Mouse (Mus musculus) right cerebral cortex, adult 2 months (tissue): ENCODE results near the gene Slc46a1.
A peak's percentile ranks its signal among the peaks of the same experiment; 100 is the strongest.

Experiments used
- DNase-seq, 2 experiments: peaks; one replicate each; pipeline ENCODE4 v3.0.0; 2021 to 2022; ENCODE audit warnings: low spot score in 2 of 2

Gene Slc46a1

DNA sequence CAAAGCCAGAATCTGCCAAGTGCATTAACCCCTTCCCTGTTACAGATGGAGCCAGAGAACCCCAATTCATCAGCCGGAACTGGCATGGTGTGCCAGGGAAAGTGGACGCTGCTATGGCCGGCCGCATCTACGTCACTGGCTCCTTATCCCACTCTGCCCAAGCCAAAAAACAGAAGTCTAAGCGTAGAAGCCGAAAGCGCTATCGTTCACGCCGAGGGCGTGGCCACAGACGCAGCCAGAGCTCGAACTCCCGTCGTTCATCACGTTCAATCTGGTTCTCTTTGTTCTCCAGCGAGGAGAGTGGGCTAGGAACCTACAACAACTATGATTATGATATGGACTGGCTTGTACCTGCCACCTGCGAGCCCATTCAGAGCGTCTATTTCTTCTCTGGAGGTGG lies 36.0 kb downstream of the Slc46a1 start:
- DNase-seq: no peak

DNA sequence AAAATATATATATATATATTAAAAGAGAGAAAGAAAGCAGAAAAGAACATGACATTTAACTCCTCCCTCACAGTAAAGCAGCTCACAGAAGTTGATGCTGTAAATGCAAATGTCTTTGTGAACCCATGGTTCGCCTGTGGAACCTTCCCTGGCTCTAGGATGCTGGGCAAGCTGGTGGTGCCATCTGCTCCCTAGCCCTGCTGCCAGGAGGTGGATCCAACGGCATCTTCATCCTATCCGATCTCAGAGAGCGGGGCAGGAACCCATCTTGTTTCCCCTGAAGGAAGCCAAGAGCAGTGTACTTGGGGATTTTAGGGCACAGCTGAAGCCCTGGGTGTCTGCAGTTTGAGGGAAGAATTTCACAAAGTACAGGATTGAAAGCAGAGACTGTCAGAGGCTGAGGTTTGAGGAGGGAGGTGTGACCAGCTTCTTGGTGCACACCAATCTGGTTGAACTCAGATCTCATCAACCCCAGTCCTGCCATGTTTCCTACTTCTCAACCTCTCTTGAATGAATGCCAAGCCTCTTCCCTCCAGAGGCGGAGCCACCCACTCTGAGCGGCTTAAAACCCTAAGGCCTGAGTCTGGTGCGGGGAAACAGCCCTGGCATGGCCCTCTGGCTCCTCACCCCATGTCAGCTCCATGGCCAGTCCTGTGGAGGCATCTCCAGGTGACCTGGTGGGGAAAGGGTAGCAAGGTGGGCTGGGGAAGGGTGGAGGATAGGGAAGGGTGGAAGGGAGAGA lies 37.6 kb downstream of the Slc46a1 start, which contains the start of gene Sebox:
Sebox (plus strand) TSS at position 539 of the 742 bp plus-strand sequence.
- no peak for DNase-seq

DNA sequence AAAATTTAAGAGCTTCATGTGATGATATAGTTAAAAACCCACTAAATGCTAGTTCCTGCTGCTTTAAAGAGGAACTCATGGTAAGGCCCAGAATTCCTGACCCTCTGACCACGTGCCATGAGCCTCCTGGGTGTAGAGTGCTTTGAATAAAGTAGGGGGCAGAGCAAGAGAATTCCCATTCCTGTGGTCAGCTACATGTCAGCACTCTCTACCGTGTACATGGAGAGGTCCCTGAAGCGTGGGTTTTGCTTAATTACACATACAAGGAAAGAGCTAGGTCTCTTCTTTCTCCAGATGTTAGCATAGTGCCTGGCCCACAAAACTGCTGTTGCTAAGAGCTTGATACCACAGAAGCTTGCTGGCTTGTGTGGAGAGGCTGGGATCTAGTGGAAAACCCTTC lies 39.9 kb downstream of the Slc46a1 start:
- no peak for DNase-seq

DNA sequence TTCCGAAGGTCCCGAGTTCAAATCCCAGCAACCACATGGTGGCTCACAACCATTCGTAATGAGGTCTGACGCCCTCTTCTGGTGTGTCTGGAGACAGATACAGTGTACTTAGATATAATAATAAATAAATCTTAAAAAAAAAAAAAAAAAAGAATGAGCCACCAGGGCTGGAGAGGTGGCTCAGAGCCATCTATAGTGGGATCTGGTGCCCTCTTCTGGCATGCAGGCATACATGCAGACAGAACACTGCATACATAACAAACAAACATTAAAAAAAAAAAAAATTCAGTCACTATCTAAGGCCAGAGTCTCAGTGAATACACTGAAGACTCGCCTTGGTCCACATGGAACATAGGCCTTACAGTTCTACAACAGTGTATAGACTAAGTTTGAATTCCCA lies 43.7 kb downstream of the Slc46a1 start:
- DNase-seq: no peak

DNA sequence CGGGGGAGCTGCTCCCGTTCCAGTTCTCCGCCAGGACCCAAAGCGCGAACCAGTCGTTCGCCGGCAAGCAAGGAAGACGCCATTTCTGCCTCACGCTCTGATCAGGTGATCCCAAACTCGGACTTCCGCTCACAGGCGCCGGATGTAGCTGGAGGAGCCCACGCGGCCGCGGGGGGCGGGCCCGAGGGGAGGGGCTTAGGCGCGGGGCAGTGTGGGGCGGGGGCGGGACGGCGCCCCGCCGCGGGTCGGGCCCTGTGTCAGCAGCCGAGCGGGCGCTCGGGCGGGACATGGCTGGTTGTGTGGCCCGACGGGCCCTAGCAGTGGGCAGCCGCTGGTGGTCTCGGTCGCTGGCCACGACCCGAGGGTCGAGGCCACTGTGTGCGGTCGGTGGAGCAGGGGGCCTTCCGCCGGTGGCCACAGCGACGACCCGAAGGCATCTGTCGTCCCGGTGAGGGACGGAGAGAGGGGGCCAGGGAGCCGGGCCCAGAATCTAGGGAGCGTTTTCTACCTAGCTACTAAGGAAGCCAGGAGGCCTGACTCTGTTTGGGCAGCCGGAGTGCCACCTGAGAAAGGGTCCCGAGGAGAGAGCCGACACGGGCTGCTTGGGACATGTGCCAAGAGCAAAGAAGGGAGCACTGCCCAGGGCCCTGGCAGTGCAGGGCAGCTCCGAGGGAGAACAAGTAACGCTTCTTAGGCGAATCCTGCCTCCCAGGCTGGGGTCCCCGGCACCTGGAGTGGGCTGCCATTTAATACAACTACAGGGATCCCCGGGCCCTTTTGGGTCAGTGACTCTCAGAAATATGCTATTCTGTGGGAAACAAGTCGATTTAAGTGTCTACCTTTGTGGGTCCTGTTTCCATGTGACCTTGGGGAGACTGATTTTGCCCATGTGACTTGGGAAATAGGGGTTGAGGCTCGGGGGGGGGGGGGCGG lies 46.8 kb downstream of the Slc46a1 start, which contains the start of the genes Tmem199 and Poldip2:
Tmem199 (minus strand) TSS at position 148 of the 933 bp plus-strand sequence.
Poldip2 (plus strand) TSS at position 169 of the 933 bp plus-strand sequence.
- DNase-seq: peak; percentile 85 to 89

DNA sequence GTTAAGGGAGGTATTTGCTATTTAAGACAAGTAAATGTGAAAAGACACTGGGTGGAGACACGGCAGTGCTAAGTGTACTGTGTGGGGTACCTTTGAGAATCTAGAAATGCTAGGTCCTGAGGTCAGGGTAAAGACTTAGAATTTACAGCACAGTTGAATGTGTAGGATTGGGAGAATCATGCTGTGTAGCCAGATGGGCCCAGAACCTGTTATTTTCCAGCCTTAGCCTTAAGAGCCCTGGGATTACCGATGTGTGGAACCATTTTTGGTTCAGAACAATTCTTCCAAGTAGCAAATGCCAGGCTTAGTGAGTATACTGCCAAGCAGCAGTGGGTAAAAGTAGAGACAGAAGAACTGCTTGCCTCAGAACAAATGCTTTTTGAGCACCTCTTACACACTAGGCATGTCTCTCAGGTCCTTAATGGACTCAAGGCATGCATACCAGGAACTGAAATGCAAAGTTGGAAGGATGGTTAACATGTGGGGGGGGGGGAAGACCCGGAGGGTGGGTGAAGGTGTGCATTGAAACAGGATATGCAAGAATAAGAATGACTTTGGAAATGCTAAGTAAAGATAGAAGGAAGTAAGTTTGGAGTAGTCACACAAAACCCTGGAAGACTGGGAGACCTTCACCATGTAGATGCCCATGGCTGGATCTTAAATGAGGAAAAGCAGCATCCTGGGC lies 47.8 kb downstream of the Slc46a1 start:
- no peak for DNase-seq

DNA sequence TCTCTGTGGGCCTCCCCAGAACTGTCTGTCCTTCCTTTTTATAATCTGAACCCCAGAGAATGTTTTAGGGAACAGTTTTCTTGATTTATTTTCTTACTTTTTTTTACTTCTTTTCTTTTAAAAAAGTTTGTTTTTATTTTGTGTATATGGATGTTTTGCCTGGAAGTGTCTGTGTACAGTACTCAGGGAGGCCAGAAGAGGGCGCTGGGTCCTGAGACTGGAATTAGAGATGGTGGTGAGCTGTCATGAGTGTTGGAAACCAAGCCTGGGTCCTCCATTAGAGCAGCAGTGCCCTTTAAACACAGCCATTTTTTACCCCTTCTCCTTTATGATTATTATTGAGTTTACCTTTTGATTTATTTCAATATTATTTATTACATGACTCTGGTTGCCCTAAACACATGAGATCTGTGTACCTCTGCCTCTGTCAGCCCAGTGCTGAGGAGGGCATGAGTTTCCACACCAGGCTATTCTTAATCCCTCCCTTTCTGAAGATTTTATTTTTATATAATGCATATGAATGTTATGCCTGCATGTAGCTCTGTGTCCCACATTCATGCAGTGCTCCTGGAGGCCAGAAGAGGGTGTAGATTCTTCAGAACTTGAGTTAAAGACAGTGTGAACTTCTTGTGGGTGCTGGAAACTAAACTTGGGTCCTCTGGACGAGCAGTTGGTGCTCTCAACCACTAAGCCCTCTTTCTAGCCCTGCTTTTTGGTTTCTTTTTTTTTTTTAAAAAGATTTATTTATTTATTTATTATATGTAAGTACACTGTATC lies 50.2 kb downstream of the Slc46a1 start:
- DNase-seq: no peak

DNA sequence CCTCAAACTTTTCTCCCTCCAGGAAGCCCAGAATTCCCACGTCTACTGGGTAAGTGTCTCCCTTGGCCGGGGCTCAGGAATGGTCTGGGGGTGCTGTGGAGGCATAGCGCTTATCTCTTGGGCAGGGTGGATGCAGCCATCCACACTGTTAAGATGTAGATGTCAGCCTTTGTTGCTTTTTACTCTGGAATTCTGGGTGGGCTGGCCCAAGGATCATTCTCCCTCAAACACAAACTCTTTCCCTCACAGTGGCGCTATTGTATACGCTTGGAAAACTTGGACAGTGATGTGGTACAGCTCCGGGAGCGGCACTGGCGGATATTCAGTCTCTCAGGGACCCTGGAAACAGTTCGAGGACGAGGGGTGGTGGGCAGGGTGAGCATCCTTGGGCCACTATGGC lies 53.4 kb downstream of the Slc46a1 start:
- no peak for DNase-seq
